Mouse (Mus musculus): ENCODE results near the gene Pccb.

GRCm38 (mm10) chr9:101065076-101065602 is 30.4 kb upstream of the Pccb start:
- TF ChIP-seq CTCF (IDR thresholded peaks at IDR 0.05; ENCODE audit: borderline replicate concordance, insufficient read depth, low read length) (no peak), POLR2A (IDR thresholded peaks at IDR 0.05; ENCODE audit: low read depth, low read length) (no peak)

All from embryonic fibroblast, embryonic 13.5 days (primary cell).